ENCODE assay signal across 9 mouse cellular contexts in the genomic region with DNA sequence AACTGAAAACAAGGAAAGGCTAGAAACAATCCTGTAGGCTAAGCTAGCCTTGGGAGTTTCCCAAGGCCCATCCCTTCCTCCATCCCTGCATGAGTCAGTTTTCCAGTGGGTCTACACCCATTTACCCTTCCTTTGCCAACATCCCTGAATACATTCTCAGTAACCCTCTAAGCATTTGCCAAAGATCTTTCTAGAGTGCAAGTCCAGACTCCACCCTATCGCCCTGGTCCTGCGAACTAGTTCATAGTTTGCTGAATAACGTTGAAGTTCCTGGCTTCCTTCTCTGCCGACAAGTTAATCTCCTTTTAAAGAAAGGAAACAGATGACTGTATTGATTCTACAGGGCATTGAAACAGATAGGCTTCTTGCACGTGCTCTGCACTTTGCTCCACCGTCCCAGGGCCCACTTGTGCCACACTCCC. TPM values are rescaled to one million over a fixed set of nuclear protein-coding genes. Genes with fewer than 3 reads are reported as not detected.
DNase-seq lines count a peak whose midpoint lies in the region; ATAC-seq lines count a peak whose summit lies in the region.
"Had no signal": no experiment of that assay in that cellular context is flagged by ENCODE, and none has a peak within 500 bp of the region (broad histone marks: within the 10 kb centered on the region; RNA-seq: fewer than 3 reads in every experiment).

No protein-coding gene starts in this region.

- no peak for ATAC-seq in limb, embryonic 12.5 days (ENCODE audit: insufficient number of reproducible peaks, insufficient read depth, low FRiP score, low TSS enrichment, low read depth)
- no peak for ATAC-seq in heart, embryonic 15.5 days (replicated peaks; ENCODE audit: insufficient number of reproducible peaks, insufficient read depth, low FRiP score, low read depth)
- peak; percentile 32 for ATAC-seq in megakaryocyte-erythroid progenitor cell, adult 5-6 weeks (replicated peaks; ENCODE audit: low FRiP score, low TSS enrichment, poor library complexity, severe bottlenecking)

- WGBS in limb, embryonic 12.5 days, result 63% methylated on average over 6 of the region's 6 CpGs
- 76% methylated on average over 6 of the region's 6 CpGs for WGBS in limb, embryonic 10.5 days
- whole genome bisulfite sequencing in heart, embryonic 15.5 days, result 36% methylated on average over 6 of the region's 6 CpGs

- H3K4me2 ChIP-seq in limb, embryonic 12.5 days, result 0 out of 2 replicates have a peak overlapping the region, but pooled peaks have one; percentile 68
- peak overlapping the region; percentile 71; the same call in 1 of the 2 replicates for H3K4me2 ChIP-seq in heart, embryonic 15.5 days

- no peak overlapping the region for H3K9ac ChIP-seq in limb, embryonic 12.5 days (replicated peaks)
- no peak overlapping the region for H3K9ac ChIP-seq in heart, embryonic 15.5 days

- no peaks in the 10 kb centered on the region for H3K9me3 ChIP-seq in limb, embryonic 12.5 days
- no peaks in the 10 kb centered on the region for H3K9me3 ChIP-seq in limb, embryonic 10.5 days (replicated peaks)
- H3K9me3 ChIP-seq in heart, embryonic 15.5 days (replicated peaks), result no peaks in the 10 kb centered on the region

- no peak for DNase-seq in limb, embryonic 10.5 days (ENCODE audit: low spot score)
- DNase-seq in adrenal gland, postnatal 36 days, result peak; percentile 40 to 48
- no peak for DNase-seq in frontal cortex, postnatal 36 days (ENCODE audit: low spot score in 2 of 2)
- DNase-seq in urinary bladder, postnatal 25 days (ENCODE audit: low spot score), result no peak
- no peak for DNase-seq in layer of hippocampus, postnatal 25 days (ENCODE audit: extremely low spot score in 1 of 2, low spot score in 1 of 2)
- DNase-seq: thymus, postnatal 25 days had no signal

- no peaks in the 10 kb centered on the region for H3K27me3 ChIP-seq in limb, embryonic 12.5 days
- no peaks in the 10 kb centered on the region for H3K27me3 ChIP-seq in limb, embryonic 10.5 days (ENCODE audit: low read depth, poor library complexity, severe bottlenecking)
- no peaks in the 10 kb centered on the region for H3K27me3 ChIP-seq in heart, embryonic 15.5 days

- peaks cover 27% of the 10 kb centered on the region for H3K4me1 ChIP-seq in limb, embryonic 12.5 days (replicated peaks)
- H3K4me1 ChIP-seq in limb, embryonic 10.5 days, result peaks cover 35% of the 10 kb centered on the region
- H3K4me1 ChIP-seq in heart, embryonic 15.5 days (replicated peaks), result peaks cover 30% of the 10 kb centered on the region

- no peak overlapping the region for H3K4me3 ChIP-seq in limb, embryonic 12.5 days (replicated peaks)
- H3K4me3 ChIP-seq in limb, embryonic 10.5 days, result no peak overlapping the region
- H3K4me3 ChIP-seq in heart, embryonic 15.5 days, result no peak overlapping the region

- no peaks in the 10 kb centered on the region for H3K36me3 ChIP-seq in limb, embryonic 12.5 days
- no peaks in the 10 kb centered on the region for H3K36me3 ChIP-seq in limb, embryonic 10.5 days
- no peaks in the 10 kb centered on the region for H3K36me3 ChIP-seq in heart, embryonic 15.5 days

- H3K27ac ChIP-seq in limb, embryonic 12.5 days, result no peak overlapping the region
- H3K27ac ChIP-seq in limb, embryonic 10.5 days, result no peak overlapping the region
- H3K27ac ChIP-seq in heart, embryonic 15.5 days, result peak overlapping the region; percentile 99

RNA-seq across cellular contexts. Expression of gene Mbnl1, which starts 26.5 kb away (rescaled TPM):
- 61.2 and 63.5 TPM in 2 replicates for polyA plus RNA-seq in limb, embryonic 12.5 days (2016; fragmentation: Nextera tagmentation; extraction: Ambion mirVana)
- polyA plus RNA-seq in limb, embryonic 10.5 days (2016; fragmentation: Nextera tagmentation; extraction: Ambion mirVana), result 51.2 and 53.1 TPM in 2 replicates
- 100 to 1,000 TPM; 504 to 609 TPM for total RNA-seq in adrenal gland, postnatal 36 days (2021)
- 72.9 and 82.7 TPM in 2 replicates for polyA plus RNA-seq in heart, embryonic 15.5 days (2015; fragmentation: Nextera tagmentation; extraction: Ambion mirVana)
- total RNA-seq in megakaryocyte-erythroid progenitor cell, adult 5-6 weeks (2014; fragmentation: Nextera tagmentation), result 524 and 588 TPM in 2 replicates
- total RNA-seq in megakaryocyte-erythroid progenitor cell, adult 5-6 weeks (2017), result 726 and 751 TPM in 2 replicates
- total RNA-seq in layer of hippocampus, postnatal 25 days (2021), result 100 to 1,000 TPM; 113 to 125 TPM

Comparison
In these comparisons a context has a peak if more than half of its experiments do, and no peak if none do; other contexts are left out.
1. DNase-seq: peak in adrenal gland, postnatal 36 days (2 of 2); none in limb, embryonic 10.5 days (single experiment), frontal cortex, postnatal 36 days (0 of 2), urinary bladder, postnatal 25 days (single experiment) and layer of hippocampus, postnatal 25 days (0 of 2).
2. RNA of gene Mbnl1, which starts 26.5 kb away (total RNA-seq): 524 to 751 TPM in megakaryocyte-erythroid progenitor cell, adult 5-6 weeks and 504 to 609 TPM in adrenal gland, postnatal 36 days; 113 to 125 TPM in layer of hippocampus, postnatal 25 days; every median in the first group is over 4 times any median in the second.